In genomic region chr12:108041571-108042238, GRCm38 (mm10) we compare ENCODE assay signal across 8 mouse cellular contexts. TPM values are rescaled to one million over a fixed set of nuclear protein-coding genes. Genes with fewer than 3 reads are reported as not detected.
A peak's percentile ranks its signal among the peaks of the same experiment; 100 is the strongest.
DNase-seq lines count a peak whose midpoint lies in the region; ATAC-seq lines count a peak whose summit lies in the region.

No protein-coding gene starts in this region.

- ATAC-seq in CD4-positive, CD25-positive, alpha-beta regulatory T cell, adult 4 months = no peak
- no peak for ATAC-seq in midbrain, embryonic 14.5 days (ENCODE audit: low FRiP score, low TSS enrichment)

- H3K9ac ChIP-seq in midbrain, embryonic 14.5 days (replicated peaks; ENCODE audit: low read length) = no peak overlapping the region

- intact Hi-C loops in left cerebral cortex, postnatal 14 days (cut with DNase I) = no loop called here

- no peaks in the 10 kb centered on the region for H3K9me3 ChIP-seq in midbrain, embryonic 14.5 days (ENCODE audit: control insufficient read depth, low read length)

- WGBS in midbrain, embryonic 14.5 days = 42% methylated on average over 12 of the region's 12 CpGs

- no peak overlapping the region for H3K4me2 ChIP-seq in midbrain, embryonic 14.5 days (ENCODE audit: low read length)

- no peak overlapping the region for H3K4me3 ChIP-seq in midbrain, embryonic 14.5 days (replicated peaks; ENCODE audit: low read depth, low read length)

- no peak overlapping the region for H3K27ac ChIP-seq in midbrain, embryonic 14.5 days (replicated peaks; ENCODE audit: low read depth, low read length)

- H3K36me3 ChIP-seq in midbrain, embryonic 14.5 days (ENCODE audit: control insufficient read depth, insufficient read depth, low read length) = no peaks in the 10 kb centered on the region

- H3K27me3 ChIP-seq in midbrain, embryonic 14.5 days (ENCODE audit: control insufficient read depth, insufficient read depth, low read length) = no peaks in the 10 kb centered on the region

- no peaks in the 10 kb centered on the region for H3K4me1 ChIP-seq in midbrain, embryonic 14.5 days (ENCODE audit: control insufficient read depth, insufficient read depth, low read length)

- peak; percentile 80 for DNase-seq in CD4-positive, CD25-positive, alpha-beta regulatory T cell, adult 2 months (ENCODE audit: low read depth, low spot score)
- peak; percentile 95 to 97 for DNase-seq in cerebellum, postnatal 10 days
- DNase-seq in gastrocnemius, postnatal 10 days = peak; percentile 90
- DNase-seq in kidney, adult 11 months = peak; percentile 43
- peak; percentile 70 to 76 for DNase-seq in left cerebral cortex, postnatal 14 days (ENCODE audit: low spot score in 2 of 2)
- DNase-seq in midbrain, embryonic 14.5 days = peak; percentile 91
- DNase-seq in spleen, postnatal 36 days (ENCODE audit: low spot score in 2 of 2) = peak; percentile 16 to 31

RNA-seq across cellular contexts. Expression of gene Bcl11b, which starts 38.3 kb away (rescaled TPM):
- polyA plus RNA-seq in CD4-positive, CD25-positive, alpha-beta regulatory T cell, adult 4 months (2017; shearing (Covaris generic)) = 10 to 100 TPM; 40.0 to 41.6 TPM
- total RNA-seq in gastrocnemius, postnatal 10 days (2021) = under 1 TPM; 0.21 to 0.27 TPM
- total RNA-seq in left cerebral cortex, postnatal 14 days (2021) = 10 to 100 TPM; 42.5 to 72.8 TPM
- 38.4 and 43.3 TPM in 2 replicates for polyA plus RNA-seq in midbrain, embryonic 14.5 days (2014; fragmentation: Nextera tagmentation; extraction: Ambion mirVana)

Comparison
In these comparisons a context has a peak if more than half of its experiments do, and no peak if none do; other contexts are left out.
1. DNase-seq: peak in every context shown above with its lines; median percentile 96 in cerebellum, postnatal 10 days; 91 in midbrain, embryonic 14.5 days; 90 in gastrocnemius, postnatal 10 days; 80 in CD4-positive, CD25-positive, alpha-beta regulatory T cell, adult 2 months; 73 in left cerebral cortex, postnatal 14 days; 43 in kidney, adult 11 months; 24 in spleen, postnatal 36 days.
2. RNA of gene Bcl11b, which starts 38.3 kb away (total RNA-seq): 42.5 to 72.8 TPM in left cerebral cortex, postnatal 14 days; 0.21 to 0.27 TPM in gastrocnemius, postnatal 10 days; every median in the first group is over 10 times any median in the second.